Mouse (Mus musculus) liver, adult 2 months (tissue): ENCODE data around the gene Olah.

Experiments used
- CTCF ChIP-seq: fragments of 200-500 bp; IDR thresholded peaks from 2 replicates; pipeline ENCODE4 v1.5.1; 2011; ENCODE audit warnings: low read depth, low read length, control low read depth
- POLR2A ChIP-seq: fragments of 200-500 bp; IDR thresholded peaks from 2 replicates; pipeline ENCODE4 v1.6.1; 2011; ENCODE audit warnings: low read length, control low read depth; ENCODE audit not compliant: insufficient read depth; ENCODE audit errors: extremely low read depth

DNA sequence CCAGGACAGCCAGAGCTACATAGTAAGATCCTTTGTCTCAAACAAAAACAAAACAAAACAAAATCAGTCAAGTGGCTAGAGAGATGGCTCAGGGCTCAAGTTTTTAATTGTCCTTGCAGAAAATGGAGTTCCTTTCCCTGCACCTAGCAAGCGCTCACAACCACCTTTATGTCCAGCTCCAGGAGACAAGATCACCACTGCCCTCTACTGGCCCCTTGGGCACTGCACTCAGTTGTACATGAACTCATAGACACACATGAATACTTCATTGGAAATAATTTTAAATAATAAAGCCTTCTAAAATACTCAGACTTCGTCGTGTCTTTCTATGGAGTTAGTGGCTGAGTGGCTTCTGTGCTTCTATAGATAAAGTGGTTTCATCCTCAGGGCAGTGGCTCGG is 17.2 kb upstream of the Olah start:
- TF ChIP-seq CTCF (peak; percentile 80), POLR2A (no peak)
